Mouse (Mus musculus): ENCODE data around the gene Pde4d. TPM values are rescaled to one million over a fixed set of nuclear protein-coding genes. Genes with fewer than 3 reads are reported as not detected.

The Pde4d gene
- polyA plus RNA-seq, 1 experiment from 2014 or later, result 32.1 TPM

DNA sequence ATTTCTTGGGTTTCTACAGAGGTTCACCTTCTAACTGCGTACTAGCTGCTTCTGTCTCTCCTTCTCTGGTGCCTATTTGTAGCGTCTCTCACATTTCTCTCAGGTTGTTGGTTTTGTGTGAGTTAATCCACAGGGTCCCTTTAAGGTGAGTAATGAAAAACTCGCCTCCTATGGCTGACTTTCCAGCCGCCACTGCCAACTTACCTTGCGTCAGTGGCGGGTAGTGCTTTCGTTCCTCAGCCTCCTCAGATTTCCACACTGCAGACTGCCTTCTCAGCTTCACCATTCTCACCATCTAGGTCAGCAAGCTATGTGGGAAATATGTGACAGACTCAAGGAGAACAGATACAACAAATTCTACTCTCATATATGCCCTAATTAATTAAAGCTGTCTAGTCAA, 977.8 kb downstream of the Pde4d start:
- H3K27ac ChIP-seq (ENCODE audit: low read depth, low read length), result no peak overlapping the region
- no peaks in the 10 kb centered on the region for H3K4me1 ChIP-seq (ENCODE audit: control insufficient read depth, insufficient read depth, low read length)
- no peaks in the 10 kb centered on the region for H3K36me3 ChIP-seq (ENCODE audit: control insufficient read depth, insufficient read depth, low read length)
- no peak overlapping the region for H3K4me2 ChIP-seq (ENCODE audit: low read depth, low read length)
- no peak overlapping the region for H3K4me3 ChIP-seq (ENCODE audit: low read depth, low read length)
- 82% methylated on average over 7 of the region's 7 CpGs for WGBS
- H3K27me3 ChIP-seq (ENCODE audit: control insufficient read depth, insufficient read depth, low read length), result no peaks in the 10 kb centered on the region
- H3K9me3 ChIP-seq (ENCODE audit: control insufficient read depth, low read length), result no peaks in the 10 kb centered on the region
- H3K9ac ChIP-seq (replicated peaks; ENCODE audit: low read depth, low read length), result no peak overlapping the region
- ATAC-seq (ENCODE audit: low read depth), result no peak

DNA sequence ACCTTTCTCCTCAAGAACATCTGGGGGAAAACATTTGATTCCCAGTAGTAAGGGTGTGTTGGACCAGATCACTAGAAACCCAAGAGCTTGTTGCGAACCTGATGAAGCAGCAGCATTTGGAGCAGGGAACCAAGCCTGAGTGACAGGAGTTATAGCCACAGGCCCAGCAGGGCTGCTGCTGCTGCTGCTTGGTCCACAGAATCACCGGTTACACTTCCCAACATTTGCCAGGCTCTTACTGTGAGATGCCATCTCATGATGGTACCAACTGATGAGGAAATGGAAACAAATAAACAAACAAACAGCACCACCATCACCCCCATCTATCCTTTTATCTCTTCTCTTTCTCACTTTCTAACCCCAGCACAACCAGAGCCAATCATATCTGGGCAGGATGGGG, 979.8 kb downstream of the Pde4d start:
- Histone ChIP-seq H3K4me1 (ENCODE audit: control insufficient read depth, insufficient read depth, low read length) (no peaks in the 10 kb centered on the region), H3K9me3 (ENCODE audit: control insufficient read depth, low read length) (no peaks in the 10 kb centered on the region), H3K9ac (replicated peaks; ENCODE audit: low read depth, low read length) (no peak overlapping the region), H3K4me2 (ENCODE audit: low read depth, low read length) (no peak overlapping the region), H3K27ac (ENCODE audit: low read depth, low read length) (no peak overlapping the region), H3K4me3 (ENCODE audit: low read depth, low read length) (no peak overlapping the region), H3K36me3 (ENCODE audit: control insufficient read depth, insufficient read depth, low read length) (no peaks in the 10 kb centered on the region), H3K27me3 (ENCODE audit: control insufficient read depth, insufficient read depth, low read length) (no peaks in the 10 kb centered on the region)
- no peak for ATAC-seq (ENCODE audit: low read depth)
- WGBS, result 82% methylated on average over 2 of the region's 2 CpGs

DNA sequence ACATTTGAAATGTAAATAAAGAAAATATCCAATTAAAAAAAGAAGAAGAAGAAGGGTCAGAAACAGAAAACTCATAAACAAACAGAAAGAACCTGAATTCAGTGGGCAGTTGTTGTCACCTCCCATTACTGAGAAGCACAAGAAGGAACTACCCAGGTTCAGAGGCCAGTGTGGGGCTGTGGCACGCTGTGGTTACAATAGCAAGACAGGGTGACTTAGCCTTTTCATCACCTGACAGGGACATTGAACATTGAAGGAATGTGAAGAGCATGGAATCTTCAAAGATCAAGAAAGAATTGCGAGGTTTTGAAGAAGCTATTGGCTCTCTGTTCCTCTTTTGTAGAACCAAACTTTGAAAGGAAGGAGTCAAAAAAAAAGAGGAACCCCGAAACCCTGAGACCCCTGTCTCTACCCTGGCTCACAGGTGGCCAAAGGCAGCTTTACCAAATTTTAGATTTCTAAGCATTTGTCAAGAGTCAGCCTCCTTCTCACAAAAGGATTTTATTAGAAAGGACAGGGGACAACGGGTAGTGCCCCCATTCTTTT, 987.6 kb downstream of the Pde4d start:
- Histone ChIP-seq H3K27ac (ENCODE audit: low read depth, low read length) (no peak overlapping the region), H3K36me3 (ENCODE audit: control insufficient read depth, insufficient read depth, low read length) (no peaks in the 10 kb centered on the region), H3K4me2 (ENCODE audit: low read depth, low read length) (no peak overlapping the region), H3K4me1 (ENCODE audit: control insufficient read depth, insufficient read depth, low read length) (peaks cover 6% of the 10 kb centered on the region), H3K9ac (replicated peaks; ENCODE audit: low read depth, low read length) (no peak overlapping the region), H3K4me3 (ENCODE audit: low read depth, low read length) (no peak overlapping the region), H3K9me3 (ENCODE audit: control insufficient read depth, low read length) (no peaks in the 10 kb centered on the region), H3K27me3 (ENCODE audit: control insufficient read depth, insufficient read depth, low read length) (no peaks in the 10 kb centered on the region)
- 77% methylated on average over 4 of the region's 4 CpGs for WGBS
- ATAC-seq (ENCODE audit: low read depth), result no peak

DNA sequence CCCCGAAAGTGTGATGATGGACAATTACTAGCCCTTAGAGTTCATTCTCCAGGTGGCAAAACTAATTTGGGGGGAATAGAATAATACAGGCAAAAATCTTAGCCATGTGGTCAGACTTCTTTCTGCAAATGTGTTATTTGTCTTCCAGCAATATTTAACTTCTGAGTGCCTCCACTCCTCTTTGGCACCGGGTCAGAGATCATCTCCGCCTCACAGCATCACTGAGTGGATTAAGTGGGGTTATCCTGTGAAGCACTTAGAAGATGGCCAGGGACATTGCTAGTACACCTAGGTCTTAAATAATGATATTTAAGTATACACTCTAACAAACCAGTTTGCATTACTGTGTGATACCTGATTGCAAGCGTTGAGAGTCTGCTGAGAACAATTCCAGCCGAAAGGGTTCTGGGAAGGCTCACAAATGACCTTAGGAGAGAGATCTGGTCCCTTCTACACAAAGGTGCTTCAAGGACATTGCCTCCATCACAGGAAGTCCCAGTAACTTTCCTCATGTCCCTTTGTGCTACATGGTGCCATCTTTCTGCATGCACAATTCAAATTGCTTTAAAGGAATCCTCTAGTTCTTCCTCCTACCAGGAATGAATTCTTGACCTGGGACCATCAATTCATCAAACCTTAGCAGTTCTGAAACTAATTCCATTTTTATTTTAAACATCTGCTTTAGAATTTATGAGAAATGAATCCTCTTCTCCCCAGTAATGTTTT, 989.9 kb downstream of the Pde4d start:
- Histone ChIP-seq H3K36me3 (ENCODE audit: control insufficient read depth, insufficient read depth, low read length) (no peaks in the 10 kb centered on the region), H3K9ac (replicated peaks; ENCODE audit: low read depth, low read length) (peak overlapping the region; percentile 54; the same call in 1 of the 2 replicates), H3K4me3 (ENCODE audit: low read depth, low read length) (peak overlapping the region; percentile 47), H3K27ac (ENCODE audit: low read depth, low read length) (peak overlapping the region; percentile 87), H3K27me3 (ENCODE audit: control insufficient read depth, insufficient read depth, low read length) (no peaks in the 10 kb centered on the region), H3K4me2 (ENCODE audit: low read depth, low read length) (peak overlapping the region; percentile 82), H3K9me3 (ENCODE audit: control insufficient read depth, low read length) (no peaks in the 10 kb centered on the region), H3K4me1 (ENCODE audit: control insufficient read depth, insufficient read depth, low read length) (peaks cover 17% of the 10 kb centered on the region)
- ATAC-seq (ENCODE audit: low read depth), result no peak
- WGBS, result 58% methylated on average over 5 of the region's 5 CpGs

DNA sequence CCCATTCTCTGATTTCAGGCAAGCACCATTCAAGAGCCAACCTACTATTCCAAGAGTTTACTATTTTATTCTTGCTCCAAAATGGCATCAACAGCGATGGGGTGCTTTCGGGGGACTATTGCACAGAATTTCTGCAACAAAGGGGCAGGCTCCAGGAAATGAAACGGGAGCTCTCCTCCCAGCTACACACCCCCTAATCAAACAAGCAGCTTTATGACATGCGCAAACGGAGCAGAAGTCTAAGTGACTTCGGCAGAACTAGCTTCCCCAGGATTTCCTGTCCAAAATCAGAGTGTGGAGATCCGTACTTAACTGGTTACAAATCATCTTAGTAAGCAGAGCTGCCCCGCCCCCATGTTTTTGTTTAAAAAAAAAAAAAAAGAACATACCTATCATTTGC, 990.6 kb downstream of the Pde4d start:
- ATAC-seq (ENCODE audit: low read depth), result peak; percentile 84
- Histone ChIP-seq H3K4me1 (ENCODE audit: control insufficient read depth, insufficient read depth, low read length) (peaks cover 19% of the 10 kb centered on the region), H3K9me3 (ENCODE audit: control insufficient read depth, low read length) (no peaks in the 10 kb centered on the region), H3K27ac (ENCODE audit: low read depth, low read length) (peak overlapping the region; percentile 87), H3K4me2 (ENCODE audit: low read depth, low read length) (peak overlapping the region; percentile 82), H3K4me3 (ENCODE audit: low read depth, low read length) (peak overlapping the region; percentile 47), H3K27me3 (ENCODE audit: control insufficient read depth, insufficient read depth, low read length) (no peaks in the 10 kb centered on the region), H3K9ac (replicated peaks; ENCODE audit: low read depth, low read length) (peak overlapping the region; percentile 54), H3K36me3 (ENCODE audit: control insufficient read depth, insufficient read depth, low read length) (no peaks in the 10 kb centered on the region)
- 1% methylated on average over 8 of the region's 8 CpGs for WGBS

DNA sequence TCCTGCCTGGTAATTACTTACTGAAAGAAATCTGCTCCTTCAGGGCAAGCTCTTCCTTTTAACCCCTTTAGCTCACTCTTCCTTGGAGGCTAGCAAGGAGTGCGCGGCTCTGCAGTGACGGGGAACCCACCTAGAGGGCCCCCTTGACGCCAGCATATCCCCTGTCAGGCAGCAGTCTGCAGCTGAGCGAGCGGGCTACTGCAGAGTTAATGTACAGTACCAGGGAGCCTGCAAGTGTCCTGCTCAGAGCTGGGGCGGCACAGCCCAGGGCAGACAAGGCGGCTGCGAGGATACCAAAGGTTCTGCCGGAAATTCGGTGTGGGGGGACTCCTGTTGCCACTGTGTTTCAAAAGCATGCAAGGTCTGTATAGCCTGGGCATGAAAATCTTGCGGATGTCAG, 991.1 kb downstream of the Pde4d start:
- Histone ChIP-seq H3K9me3 (ENCODE audit: control insufficient read depth, low read length) (no peaks in the 10 kb centered on the region), H3K36me3 (ENCODE audit: control insufficient read depth, insufficient read depth, low read length) (no peaks in the 10 kb centered on the region), H3K27me3 (ENCODE audit: control insufficient read depth, insufficient read depth, low read length) (no peaks in the 10 kb centered on the region), H3K4me3 (ENCODE audit: low read depth, low read length) (peak overlapping the region; percentile 47), H3K9ac (replicated peaks; ENCODE audit: low read depth, low read length) (peak overlapping the region; percentile 54), H3K27ac (ENCODE audit: low read depth, low read length) (peak overlapping the region; percentile 87), H3K4me2 (ENCODE audit: low read depth, low read length) (peak overlapping the region; percentile 82), H3K4me1 (ENCODE audit: control insufficient read depth, insufficient read depth, low read length) (peaks cover 23% of the 10 kb centered on the region)
- ATAC-seq (ENCODE audit: low read depth), result peak; percentile 98
- 0% methylated on average over 12 of the region's 12 CpGs for WGBS

DNA sequence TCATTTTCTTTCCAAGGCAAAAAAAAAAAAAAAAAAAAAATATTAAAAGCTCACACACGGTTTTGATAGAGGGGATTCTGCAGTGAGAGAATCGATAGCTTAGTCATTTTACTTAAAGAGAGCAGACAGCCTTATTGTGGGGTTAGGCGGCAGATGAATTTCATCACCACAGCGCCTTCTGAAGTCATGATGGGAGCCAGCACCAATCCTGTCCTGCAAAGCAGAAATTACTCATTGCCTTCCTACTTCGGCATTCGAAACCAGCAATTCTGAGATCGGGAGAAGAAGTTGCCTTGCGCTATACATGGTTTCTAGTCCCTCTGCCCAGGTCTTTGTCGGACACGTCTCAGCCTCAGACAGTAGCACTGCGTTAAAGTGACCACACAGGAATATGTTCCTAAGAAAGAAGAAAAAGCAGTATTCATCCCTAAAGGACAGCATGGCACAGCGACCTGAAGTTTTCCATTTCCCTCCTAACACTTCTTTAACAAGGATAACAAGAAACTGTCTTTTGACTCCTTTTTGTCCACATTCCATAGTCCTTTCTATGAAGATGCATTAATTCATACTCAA, 991.7 kb downstream of the Pde4d start:
- H3K4me1 ChIP-seq (ENCODE audit: control insufficient read depth, insufficient read depth, low read length), result peaks cover 27% of the 10 kb centered on the region
- H3K36me3 ChIP-seq (ENCODE audit: control insufficient read depth, insufficient read depth, low read length), result no peaks in the 10 kb centered on the region
- H3K9me3 ChIP-seq (ENCODE audit: control insufficient read depth, low read length), result no peaks in the 10 kb centered on the region
- H3K27me3 ChIP-seq (ENCODE audit: control insufficient read depth, insufficient read depth, low read length), result no peaks in the 10 kb centered on the region
- ATAC-seq (ENCODE audit: low read depth), result peak; percentile 26; the same call in 1 of the 2 replicates
- WGBS, result 18% methylated on average over 12 of the region's 12 CpGs
- H3K4me3 ChIP-seq (ENCODE audit: low read depth, low read length), result peak overlapping the region; percentile 47
- H3K27ac ChIP-seq (ENCODE audit: low read depth, low read length), result peak overlapping the region; percentile 87
- peak overlapping the region; percentile 82 for H3K4me2 ChIP-seq (ENCODE audit: low read depth, low read length)
- peak overlapping the region; percentile 54 for H3K9ac ChIP-seq (replicated peaks; ENCODE audit: low read depth, low read length)

DNA sequence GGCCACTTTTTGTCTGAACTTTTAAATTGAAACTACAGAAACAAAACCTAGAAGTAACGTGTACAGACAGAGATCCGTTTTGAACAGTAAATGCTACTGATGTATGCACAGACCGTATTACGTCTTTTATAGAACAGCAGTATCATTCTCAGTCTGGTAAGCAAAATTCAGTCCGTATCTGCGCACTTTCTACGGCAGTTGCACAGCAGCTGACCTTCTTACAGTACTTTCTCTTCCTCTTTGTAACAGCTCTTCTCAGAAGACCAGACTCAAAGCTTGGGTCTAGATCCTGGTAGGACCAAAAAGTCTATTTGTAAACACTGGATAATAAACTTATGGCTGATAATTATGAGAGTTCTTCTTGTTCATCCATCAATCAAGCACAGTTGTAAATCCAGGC, 996.4 kb downstream of the Pde4d start:
- WGBS, result 79% methylated on average over 7 of the region's 7 CpGs
- Histone ChIP-seq H3K4me1 (ENCODE audit: control insufficient read depth, insufficient read depth, low read length) (peaks cover 21% of the 10 kb centered on the region), H3K9ac (replicated peaks; ENCODE audit: low read depth, low read length) (no peak overlapping the region), H3K27ac (ENCODE audit: low read depth, low read length) (no peak overlapping the region), H3K9me3 (ENCODE audit: control insufficient read depth, low read length) (no peaks in the 10 kb centered on the region), H3K27me3 (ENCODE audit: control insufficient read depth, insufficient read depth, low read length) (no peaks in the 10 kb centered on the region), H3K36me3 (ENCODE audit: control insufficient read depth, insufficient read depth, low read length) (no peaks in the 10 kb centered on the region), H3K4me3 (ENCODE audit: low read depth, low read length) (0 out of 2 replicates have a peak overlapping the region, but pooled peaks have one; percentile 7), H3K4me2 (ENCODE audit: low read depth, low read length) (peak overlapping the region; percentile 82)
- ATAC-seq (ENCODE audit: low read depth), result no peak

DNA sequence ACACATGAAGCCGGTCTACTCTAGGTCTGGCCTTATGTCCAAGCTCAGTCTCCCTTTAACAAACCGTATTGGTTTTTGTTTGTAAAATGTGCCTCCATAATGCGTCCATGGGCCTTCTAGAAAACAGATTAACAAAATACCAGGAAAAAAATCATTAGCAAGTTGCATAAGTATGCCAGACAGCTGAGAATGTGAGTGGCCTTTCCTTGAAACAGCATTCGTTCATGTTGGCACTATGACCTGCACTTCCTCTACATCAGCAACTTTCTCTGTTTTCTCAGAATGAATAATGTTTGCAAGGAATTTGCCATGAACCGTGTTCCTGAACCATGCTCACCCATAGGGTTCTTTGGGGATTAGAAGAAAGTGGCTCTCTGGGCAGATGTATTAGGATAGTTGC, 998.4 kb downstream of the Pde4d start:
- Histone ChIP-seq H3K36me3 (ENCODE audit: control insufficient read depth, insufficient read depth, low read length) (no peaks in the 10 kb centered on the region), H3K27ac (ENCODE audit: low read depth, low read length) (no peak overlapping the region), H3K4me3 (ENCODE audit: low read depth, low read length) (no peak overlapping the region), H3K4me1 (ENCODE audit: control insufficient read depth, insufficient read depth, low read length) (peaks cover 21% of the 10 kb centered on the region), H3K9ac (replicated peaks; ENCODE audit: low read depth, low read length) (no peak overlapping the region), H3K9me3 (ENCODE audit: control insufficient read depth, low read length) (no peaks in the 10 kb centered on the region), H3K4me2 (ENCODE audit: low read depth, low read length) (no peak overlapping the region), H3K27me3 (ENCODE audit: control insufficient read depth, insufficient read depth, low read length) (no peaks in the 10 kb centered on the region)
- no peak for ATAC-seq (ENCODE audit: low read depth)
- WGBS, result 86% methylated on average over 5 of the region's 5 CpGs

All from neural tube, embryonic 14.5 days (tissue).